Mouse (Mus musculus): Measurements from ENCODE around the gene Cdkl1. TPM values are rescaled to one million over a fixed set of nuclear protein-coding genes. Genes with fewer than 3 reads are reported as not detected.
A peak's percentile ranks its signal among the peaks of the same experiment; 100 is the strongest.

Gene Cdkl1
- polyA plus RNA-seq (2015; fragmentation: Nextera tagmentation; extraction: Ambion mirVana) = 2.0 and 2.2 TPM in 2 replicates

DNA sequence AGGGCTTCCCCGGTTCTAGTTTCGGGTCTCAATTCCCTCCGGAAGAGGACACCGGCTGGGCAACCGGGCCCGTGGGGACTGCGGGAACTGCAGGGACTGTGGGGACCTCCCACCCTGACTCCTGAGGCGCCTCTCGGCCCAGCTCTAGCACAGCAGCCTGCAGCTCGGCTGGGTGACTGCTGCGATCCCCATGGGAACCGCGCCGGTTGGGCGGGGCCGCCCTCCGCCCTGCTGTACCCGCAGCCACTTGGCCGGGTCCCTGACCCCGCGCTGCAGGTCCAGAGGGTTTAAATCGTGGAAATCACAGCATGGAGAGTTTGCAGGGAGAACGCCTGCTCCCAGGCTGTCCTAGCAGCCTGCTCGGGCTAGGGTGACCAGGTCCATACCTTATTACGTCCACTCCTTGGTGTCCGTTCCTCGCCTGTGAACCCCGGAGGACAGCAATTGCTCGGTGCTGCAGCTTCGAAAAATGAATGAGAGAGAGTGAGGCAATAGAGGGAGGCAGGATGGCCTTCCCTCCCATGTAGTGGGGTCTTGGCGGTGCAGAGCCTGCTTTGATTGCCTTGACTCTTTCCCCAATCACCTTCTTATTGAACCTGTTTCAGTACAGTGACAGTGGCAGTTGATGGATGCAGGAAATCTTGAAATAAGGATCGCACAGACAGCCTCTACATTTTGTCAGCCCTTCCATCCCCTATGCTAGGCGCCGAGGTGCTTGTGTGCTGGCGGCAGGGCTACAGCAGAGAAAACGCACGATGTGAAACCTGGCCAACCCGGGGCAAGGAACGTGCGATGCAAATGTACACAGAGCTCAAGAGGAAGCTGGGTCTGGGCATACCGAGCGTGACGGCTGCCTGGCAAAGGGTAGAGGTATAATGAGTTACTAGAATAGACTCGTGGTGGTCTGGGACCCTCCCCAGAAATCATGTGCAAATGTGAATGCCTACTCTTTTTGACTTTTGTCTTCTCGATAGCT, at the start of gene Cdkl1:
TSS of gene Cdkl1 (minus strand) at position 738 of the 976 bp plus-strand sequence.
- Histone ChIP-seq H3K4me1 (replicated peaks) (peaks cover 17% of the 10 kb centered on the region), H3K27ac (peak within 1 kb of the TSS; percentile 31; the same call in 1 of the 2 replicates), H3K27me3 (peaks cover 22% of the 10 kb centered on the region), H3K9ac (replicated peaks) (peak within 1 kb of the TSS; percentile 77), H3K4me3 (replicated peaks) (peak within 1 kb of the TSS; percentile 60), H3K9me3 (no peaks in the 10 kb centered on the region), H3K4me2 (replicated peaks) (peak within 1 kb of the TSS; percentile 96), H3K36me3 (no peaks in the 10 kb centered on the region)
- WGBS = 2% methylated on average over 45 of the region's 45 CpGs
- peak; percentile 90 for ATAC-seq

DNA sequence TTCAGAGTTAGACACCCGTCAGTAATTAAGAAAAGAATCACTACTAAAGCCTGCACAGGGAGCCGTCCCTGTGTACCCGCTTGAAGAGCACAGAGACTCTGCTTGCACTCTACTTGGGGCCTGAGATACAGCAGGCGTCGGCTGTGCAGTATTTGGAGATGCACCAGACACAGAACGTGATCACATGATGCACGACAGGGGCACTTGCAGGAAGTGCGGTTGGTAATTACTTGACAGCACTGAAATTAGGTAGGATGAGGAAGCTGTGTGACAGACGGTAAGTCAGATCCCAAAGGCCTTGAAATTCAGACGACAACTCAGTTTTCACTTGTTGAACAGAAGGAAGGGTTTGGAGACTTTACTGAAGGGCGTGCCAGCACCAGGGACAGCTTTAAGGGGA, 47.3 kb upstream of the Cdkl1 start:
- no peak overlapping the region for H3K9ac ChIP-seq (replicated peaks)
- WGBS = 83% methylated on average over 11 of the region's 11 CpGs
- H3K4me1 ChIP-seq (replicated peaks) = peaks cover 3% of the 10 kb centered on the region
- peaks cover 49% of the 10 kb centered on the region for H3K36me3 ChIP-seq
- H3K4me2 ChIP-seq (replicated peaks) = no peak overlapping the region
- ATAC-seq = no peak
- H3K27ac ChIP-seq = no peak overlapping the region
- no peaks in the 10 kb centered on the region for H3K27me3 ChIP-seq
- no peak overlapping the region for H3K4me3 ChIP-seq (replicated peaks)
- no peaks in the 10 kb centered on the region for H3K9me3 ChIP-seq

DNA sequence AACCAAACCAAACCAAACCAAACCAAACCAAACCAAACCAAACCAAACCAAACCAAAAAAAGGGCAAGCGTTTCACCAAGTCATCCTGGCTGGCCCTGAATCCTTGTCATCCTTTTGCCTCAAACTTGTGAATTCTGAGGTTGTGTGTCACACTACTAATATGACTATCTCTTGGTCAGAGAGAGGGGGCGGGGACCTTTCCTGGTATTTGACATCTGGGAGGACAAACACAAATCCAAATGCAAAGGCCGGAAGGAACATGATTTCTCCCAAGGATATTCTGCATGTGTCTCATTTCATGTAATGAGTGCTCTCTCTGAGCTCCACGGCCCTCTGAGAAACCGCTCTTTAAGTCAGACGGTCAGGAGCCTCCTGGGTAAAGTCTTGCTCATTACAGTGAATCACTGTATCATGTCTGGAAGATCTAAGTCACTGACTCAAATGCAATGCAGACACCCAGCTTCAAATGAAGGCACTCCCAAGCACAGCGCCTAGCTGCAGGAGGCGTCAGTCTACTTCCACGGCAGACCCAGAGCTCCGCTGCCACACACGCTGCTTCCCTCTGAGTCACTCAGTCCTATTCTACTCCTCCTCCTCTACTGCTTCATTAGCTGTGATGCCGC, 43.0 kb upstream of the Cdkl1 start:
- 84% methylated on average over 12 of the region's 12 CpGs for WGBS
- no peak overlapping the region for H3K27ac ChIP-seq
- H3K4me3 ChIP-seq (replicated peaks) = no peak overlapping the region
- H3K36me3 ChIP-seq = peaks cover 48% of the 10 kb centered on the region
- ATAC-seq = peak; percentile 48; the same call in 1 of the 2 replicates
- H3K4me2 ChIP-seq (replicated peaks) = no peak overlapping the region
- no peaks in the 10 kb centered on the region; the same call in 1 of the 2 replicates for H3K4me1 ChIP-seq (replicated peaks)
- H3K9me3 ChIP-seq = no peaks in the 10 kb centered on the region
- H3K9ac ChIP-seq (replicated peaks) = no peak overlapping the region
- no peaks in the 10 kb centered on the region for H3K27me3 ChIP-seq

DNA sequence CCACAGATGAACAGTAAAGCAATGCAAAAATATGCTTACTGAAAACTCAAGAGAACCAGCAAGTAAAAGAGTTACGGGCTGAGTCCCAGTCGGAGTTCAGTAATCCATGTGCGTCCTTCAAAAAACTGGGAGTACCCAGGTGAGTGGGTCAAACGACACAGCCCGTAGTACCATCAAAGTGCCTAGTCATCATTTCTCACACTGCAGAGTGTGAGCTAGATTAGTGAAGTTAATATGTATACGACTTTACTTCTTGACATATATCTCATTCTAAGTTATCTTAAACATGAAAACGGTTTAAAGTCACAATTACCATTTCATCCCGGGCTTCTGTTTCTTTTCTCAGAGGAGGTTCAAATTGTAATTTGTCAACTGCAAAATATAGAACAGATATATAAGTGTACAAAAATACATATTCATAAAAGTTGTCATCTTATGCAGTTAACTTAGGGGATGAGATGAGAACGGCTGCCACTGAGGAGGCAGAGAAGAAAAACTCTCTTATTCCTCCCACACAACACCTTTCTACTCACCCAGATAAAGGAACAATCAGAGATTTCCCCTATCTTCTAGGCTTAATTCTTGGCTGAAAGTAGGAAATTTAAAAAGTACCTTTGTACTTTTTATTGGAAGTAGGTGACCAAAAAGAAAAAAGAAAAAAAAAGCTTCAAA, 40.3 kb upstream of the Cdkl1 start:
- Histone ChIP-seq H3K27me3 (no peaks in the 10 kb centered on the region), H3K4me1 (replicated peaks) (peaks cover 10% of the 10 kb centered on the region), H3K4me3 (replicated peaks) (no peak overlapping the region), H3K4me2 (replicated peaks) (no peak overlapping the region), H3K36me3 (peaks cover 45% of the 10 kb centered on the region), H3K9me3 (no peaks in the 10 kb centered on the region), H3K27ac (no peak overlapping the region), H3K9ac (replicated peaks) (no peak overlapping the region)
- 94% methylated on average over 9 of the region's 9 CpGs for WGBS
- no peak for ATAC-seq

DNA sequence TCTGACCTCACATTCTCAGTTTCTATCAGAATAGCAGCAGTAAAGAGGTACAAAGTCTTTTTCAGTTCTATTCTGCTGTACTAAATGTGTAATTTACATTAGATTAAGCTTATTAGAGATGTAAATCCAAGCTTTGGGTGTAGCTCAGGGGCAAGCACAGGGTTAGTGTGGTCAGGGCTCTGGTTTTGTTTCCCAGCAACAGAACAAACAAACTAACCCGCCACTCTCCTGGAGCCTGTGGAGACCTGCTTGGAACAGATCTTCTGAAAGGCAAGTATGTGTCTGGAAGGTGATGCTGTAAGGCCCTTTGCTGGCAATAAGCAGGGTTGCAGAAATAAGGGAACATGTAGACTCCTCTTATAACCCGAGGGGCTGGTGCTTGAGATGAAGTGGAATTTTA, 37.1 kb upstream of the Cdkl1 start:
- no peak for ATAC-seq
- Histone ChIP-seq H3K36me3 (peaks cover 42% of the 10 kb centered on the region), H3K4me1 (replicated peaks) (peaks cover 10% of the 10 kb centered on the region), H3K4me2 (replicated peaks) (no peak overlapping the region), H3K4me3 (replicated peaks) (no peak overlapping the region), H3K9ac (replicated peaks) (no peak overlapping the region), H3K9me3 (no peaks in the 10 kb centered on the region), H3K27ac (no peak overlapping the region), H3K27me3 (no peaks in the 10 kb centered on the region)
- 37% methylated on average over 2 of the region's 2 CpGs for WGBS

DNA sequence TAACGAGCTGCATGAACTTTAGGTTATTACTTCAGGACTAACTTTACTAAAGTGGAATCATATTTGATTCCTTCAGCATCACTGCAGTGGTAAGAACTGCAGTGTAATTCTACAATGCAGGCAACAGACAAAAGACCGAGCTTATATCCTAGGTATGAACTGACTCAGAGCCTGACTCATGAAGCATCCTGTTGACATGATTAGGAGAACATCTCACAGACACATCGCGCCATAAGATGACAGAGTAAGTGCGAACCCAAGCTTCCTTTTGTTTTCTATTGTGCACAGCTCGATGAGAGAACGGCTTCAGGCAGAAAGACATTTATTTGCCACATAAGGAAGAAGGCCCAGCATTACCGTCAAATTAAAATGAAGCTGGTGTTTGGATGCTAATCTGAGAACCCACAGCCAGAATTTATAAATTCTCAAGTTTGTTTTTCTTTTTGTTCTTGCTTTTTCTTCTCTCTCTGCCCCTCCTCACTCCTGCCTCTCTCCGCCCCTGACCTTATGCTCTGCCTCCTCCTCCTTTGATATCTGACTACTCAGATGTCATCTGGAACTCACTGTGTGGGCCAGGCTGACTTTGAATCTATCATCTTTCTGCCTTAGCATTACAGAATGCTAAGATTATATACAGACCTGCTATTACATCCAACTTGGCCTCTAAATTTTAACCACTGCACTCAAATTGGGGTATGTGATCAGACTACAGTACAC, 34.0 kb upstream of the Cdkl1 start:
- 81% methylated on average over 9 of the region's 9 CpGs for WGBS
- no peak overlapping the region for H3K4me3 ChIP-seq (replicated peaks)

DNA sequence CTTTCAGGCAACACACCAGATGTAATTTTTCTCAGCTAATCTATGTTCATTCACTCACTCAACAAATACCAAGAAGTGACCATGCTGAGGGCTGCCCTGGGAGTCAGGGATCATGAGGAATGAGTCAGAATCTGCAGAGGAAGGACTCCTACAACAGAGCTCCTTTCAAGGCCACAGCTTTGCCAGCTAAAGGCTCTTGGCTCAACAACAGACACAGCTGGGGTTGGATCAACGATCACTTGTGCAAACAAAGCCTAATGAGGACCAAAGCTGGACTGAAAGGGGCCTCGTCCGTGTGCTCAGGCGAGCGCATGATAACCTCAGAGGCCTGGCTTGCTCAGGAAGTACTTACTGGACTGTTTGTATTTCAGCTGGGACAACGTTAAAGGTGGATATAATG, 23.2 kb upstream of the Cdkl1 start:
- no peak overlapping the region for H3K9ac ChIP-seq (replicated peaks)
- H3K36me3 ChIP-seq = peaks cover 69% of the 10 kb centered on the region
- no peak for ATAC-seq
- no peaks in the 10 kb centered on the region for H3K9me3 ChIP-seq
- H3K4me2 ChIP-seq (replicated peaks) = no peak overlapping the region
- WGBS = 29% methylated on average over 6 of the region's 6 CpGs
- H3K27ac ChIP-seq = no peak overlapping the region
- peaks cover 6% of the 10 kb centered on the region; the same call in 1 of the 2 replicates for H3K4me1 ChIP-seq (replicated peaks)
- no peaks in the 10 kb centered on the region for H3K27me3 ChIP-seq
- no peak overlapping the region for H3K4me3 ChIP-seq (replicated peaks)

More for the DNA sequence above, 34.0 kb upstream of the Cdkl1 start:
- Histone ChIP-seq H3K27ac (no peak overlapping the region), H3K4me2 (replicated peaks) (no peak overlapping the region), H3K9ac (replicated peaks) (no peak overlapping the region), H3K4me1 (replicated peaks) (peaks cover 10% of the 10 kb centered on the region), H3K27me3 (no peaks in the 10 kb centered on the region), H3K36me3 (peaks cover 60% of the 10 kb centered on the region), H3K9me3 (no peaks in the 10 kb centered on the region)
- no peak for ATAC-seq

DNA sequence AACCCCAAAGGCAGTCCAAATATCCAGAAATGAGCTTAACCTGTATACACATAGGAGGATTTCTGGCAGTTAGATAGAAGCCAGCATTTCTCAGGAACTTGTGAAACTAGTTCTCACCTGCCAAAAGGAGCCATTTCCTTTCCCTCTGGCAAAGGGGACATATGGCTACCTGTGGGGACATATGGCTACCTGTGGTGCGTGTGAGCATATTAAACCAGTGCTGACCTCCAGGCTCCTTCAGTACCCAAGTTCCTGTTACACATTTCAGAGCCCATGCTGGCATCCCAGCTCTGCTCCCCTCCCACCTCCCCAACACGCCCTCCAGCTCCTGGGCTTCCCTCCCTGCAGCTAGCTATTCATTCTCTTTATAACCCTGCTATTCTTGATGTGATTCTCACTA, 22.5 kb upstream of the Cdkl1 start:
- WGBS = 48% methylated on average over 2 of the region's 2 CpGs
- no peak overlapping the region for H3K27ac ChIP-seq
- H3K4me2 ChIP-seq (replicated peaks) = no peak overlapping the region
- no peak overlapping the region for H3K4me3 ChIP-seq (replicated peaks)
- no peak for ATAC-seq
- H3K4me1 ChIP-seq (replicated peaks) = peaks cover 6% of the 10 kb centered on the region; the same call in 1 of the 2 replicates
- H3K9ac ChIP-seq (replicated peaks) = no peak overlapping the region
- H3K27me3 ChIP-seq = no peaks in the 10 kb centered on the region
- H3K9me3 ChIP-seq = no peaks in the 10 kb centered on the region
- H3K36me3 ChIP-seq = peaks cover 69% of the 10 kb centered on the region

DNA sequence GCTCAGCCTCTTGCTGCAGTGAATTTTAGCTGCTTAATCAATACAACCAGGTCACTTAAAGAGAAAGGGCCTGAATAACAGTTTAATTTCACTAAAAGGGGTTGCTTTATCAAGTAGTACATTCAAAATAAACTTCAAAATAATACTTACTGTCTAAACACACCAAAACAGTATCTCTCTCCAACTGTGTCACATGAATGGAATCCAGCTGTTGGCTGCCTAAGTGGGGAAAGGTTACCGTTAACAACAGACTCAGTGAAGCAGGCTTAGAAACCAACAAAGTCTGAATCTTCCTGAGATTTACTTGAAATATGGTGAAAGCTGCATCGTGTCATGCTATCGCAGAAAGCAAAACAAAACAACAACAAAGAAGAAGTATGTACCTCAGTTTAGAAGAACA, 21.9 kb upstream of the Cdkl1 start:
- Histone ChIP-seq H3K9ac (replicated peaks) (no peak overlapping the region), H3K4me3 (replicated peaks) (no peak overlapping the region), H3K4me2 (replicated peaks) (no peak overlapping the region), H3K36me3 (peaks cover 69% of the 10 kb centered on the region), H3K4me1 (replicated peaks) (peaks cover 6% of the 10 kb centered on the region; the same call in 1 of the 2 replicates), H3K27me3 (no peaks in the 10 kb centered on the region), H3K9me3 (no peaks in the 10 kb centered on the region), H3K27ac (no peak overlapping the region)
- no peak for ATAC-seq
- WGBS = 68% methylated on average over 3 of the region's 3 CpGs

DNA sequence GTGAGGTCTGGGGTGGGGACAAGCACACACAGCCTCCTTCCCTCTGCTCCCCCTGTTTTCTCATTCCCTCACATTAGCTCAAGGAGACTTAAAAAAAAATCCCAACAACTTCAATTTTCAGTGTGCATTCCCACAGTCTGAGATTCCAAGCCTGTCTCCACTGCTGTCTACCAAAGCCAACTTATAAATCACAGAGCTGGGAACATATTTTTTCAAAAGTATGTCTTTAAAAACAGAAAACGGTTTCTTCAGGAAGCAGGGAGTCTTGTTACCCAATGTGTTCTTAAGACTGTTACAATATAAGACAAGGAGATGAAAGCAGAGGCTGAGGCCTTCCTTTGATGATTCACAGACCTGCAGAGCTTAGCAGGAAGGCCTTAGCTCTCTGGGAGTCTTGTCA, 20.9 kb upstream of the Cdkl1 start:
- peaks cover 6% of the 10 kb centered on the region; the same call in 1 of the 2 replicates for H3K4me1 ChIP-seq (replicated peaks)
- H3K9me3 ChIP-seq = no peaks in the 10 kb centered on the region
- WGBS = 55% methylated on average over 1 of the region's 1 CpGs
- no peak overlapping the region for H3K4me2 ChIP-seq (replicated peaks)
- ATAC-seq = no peak
- peaks cover 68% of the 10 kb centered on the region for H3K36me3 ChIP-seq
- no peak overlapping the region for H3K9ac ChIP-seq (replicated peaks)
- H3K27me3 ChIP-seq = no peaks in the 10 kb centered on the region
- no peak overlapping the region for H3K4me3 ChIP-seq (replicated peaks)
- no peak overlapping the region for H3K27ac ChIP-seq

DNA sequence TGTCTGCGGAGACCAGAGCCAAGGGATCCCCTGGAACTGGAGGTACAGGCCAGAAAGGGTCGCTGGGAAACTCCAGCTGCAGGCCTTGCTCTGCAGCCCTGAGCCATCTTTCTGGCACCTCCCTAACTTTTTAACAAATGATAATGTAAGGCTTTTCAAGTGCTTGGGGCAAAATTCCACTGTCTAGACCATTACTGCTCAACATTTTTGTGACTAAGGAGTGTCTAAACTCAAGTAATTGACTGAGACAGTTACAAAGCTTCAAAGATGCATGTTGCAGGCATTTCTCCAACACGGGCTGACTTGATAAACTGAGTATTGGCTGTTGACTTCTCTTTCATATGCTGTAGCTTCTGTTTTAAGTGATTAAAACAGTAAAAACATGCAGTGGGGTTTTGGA, 18.4 kb upstream of the Cdkl1 start:
- H3K9ac ChIP-seq (replicated peaks) = no peak overlapping the region
- H3K27ac ChIP-seq = no peak overlapping the region
- no peaks in the 10 kb centered on the region for H3K27me3 ChIP-seq
- no peak overlapping the region for H3K4me3 ChIP-seq (replicated peaks)
- H3K4me2 ChIP-seq (replicated peaks) = no peak overlapping the region
- WGBS = 88% methylated on average over 3 of the region's 3 CpGs
- H3K36me3 ChIP-seq = peaks cover 61% of the 10 kb centered on the region
- no peak for ATAC-seq
- H3K4me1 ChIP-seq (replicated peaks) = peaks cover 6% of the 10 kb centered on the region; the same call in 1 of the 2 replicates
- no peaks in the 10 kb centered on the region for H3K9me3 ChIP-seq
